Mouse (Mus musculus) erythroblast, adult 5-6 weeks (primary cell): Measurements from ENCODE around the gene Mrnip. TPM values are rescaled to one million over a fixed set of nuclear protein-coding genes. Genes with fewer than 3 reads are reported as not detected.

Experiments used
- ATAC-seq: replicated peaks from 2 replicates; pipeline ENCODE4 v1.8.0; 2016; ENCODE audit warnings: moderate number of reproducible peaks, mild to moderate bottlenecking, moderate TSS enrichment, inconsistent platforms; ENCODE audit not compliant: poor library complexity, low FRiP score, severe bottlenecking
- total RNA-seq, 2 experiments: library from RNA; stranded (forward) in 1 of 2; stranded (reverse) in 1 of 2; fragments of 150-400 nt in 1 of 2; fragments of 200-764, 138-1000 nt in 1 of 2; gene quantifications; 2 replicates each; pipeline versions ENCODE4 v1.2.3 to v1.2.4; 2015 to 2017; ENCODE audit warnings: low replicate concordance in 2 of 2

Gene Mrnip
- total RNA-seq, 2 experiments from 2014 or later = 2.8 to 9.8 TPM

DNA sequence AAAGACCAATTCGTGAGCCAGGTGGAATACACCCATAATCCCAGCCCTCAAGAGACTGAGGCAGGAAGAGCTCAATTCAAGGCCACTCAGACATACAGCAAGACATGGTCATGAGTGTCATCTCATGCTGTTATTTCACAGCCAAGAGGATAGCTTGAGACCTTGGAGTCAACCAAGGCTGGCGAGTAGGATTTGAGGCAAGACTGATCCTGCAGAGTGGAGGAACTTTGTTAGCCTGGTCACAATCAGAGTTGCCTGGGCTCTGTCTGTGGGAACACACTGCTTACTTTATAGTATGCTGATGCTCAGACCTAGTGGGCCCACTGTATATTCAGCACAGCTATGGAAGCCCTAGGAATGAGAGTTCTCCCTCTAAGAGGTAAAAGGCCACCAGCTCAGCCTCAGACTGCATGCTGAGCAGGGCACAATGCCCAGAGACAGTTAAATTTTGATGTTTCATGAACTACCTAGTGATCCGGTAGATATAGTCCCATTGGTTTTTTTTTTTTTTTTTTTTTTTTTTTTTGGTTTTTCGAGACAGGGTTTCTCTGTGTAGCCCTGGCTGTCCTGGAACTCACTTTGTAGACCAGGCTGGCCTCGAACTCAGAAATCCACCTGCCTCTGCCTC lies 24.1 kb downstream of the Mrnip start:
- no peak for ATAC-seq

- no peak for ATAC-seq
Measured at GRCm38 (mm10) chr11:50198916-50199315, 24.7 kb downstream of the Mrnip start.

GRCm38 (mm10) chr11:50200613-50201012 lies 26.4 kb downstream of the Mrnip start:
- no peak for ATAC-seq

GRCm38 (mm10) chr11:50201590-50201989 lies 27.3 kb downstream of the Mrnip start:
- ATAC-seq = no peak

DNA sequence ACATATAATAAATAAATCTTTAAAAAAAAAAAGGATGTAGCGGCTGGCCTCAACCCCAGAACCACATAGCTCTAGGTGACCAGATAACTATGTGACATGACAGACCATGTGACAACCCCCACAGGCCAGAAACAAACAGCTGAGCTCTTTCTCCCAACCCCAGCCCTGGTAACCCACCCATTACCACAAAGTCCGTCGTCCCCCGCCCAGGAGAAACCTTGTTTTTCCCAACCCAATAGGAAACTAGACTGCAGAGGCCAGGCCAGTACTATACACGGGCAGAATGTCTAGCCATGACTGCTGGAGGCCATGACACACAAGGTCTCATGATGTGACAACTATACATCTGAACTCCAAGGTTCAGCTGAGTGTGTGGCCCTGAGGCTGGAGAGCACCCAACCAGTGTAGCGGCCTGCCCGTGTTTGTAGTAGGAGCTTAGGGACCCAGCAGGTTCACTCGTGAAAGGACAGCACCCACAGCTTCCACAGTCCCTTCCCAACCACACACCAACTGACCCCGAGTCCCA lies 29.1 kb downstream of the Mrnip start:
- no peak for ATAC-seq

GRCm38 (mm10) chr11:50205434-50205833 lies 31.2 kb downstream of the Mrnip start:
- no peak for ATAC-seq

- ATAC-seq = no peak
Measured at GRCm38 (mm10) chr11:50206037-50206436, 31.8 kb downstream of the Mrnip start.

GRCm38 (mm10) chr11:50207344-50207743 lies 33.1 kb downstream of the Mrnip start:
- no peak for ATAC-seq

DNA sequence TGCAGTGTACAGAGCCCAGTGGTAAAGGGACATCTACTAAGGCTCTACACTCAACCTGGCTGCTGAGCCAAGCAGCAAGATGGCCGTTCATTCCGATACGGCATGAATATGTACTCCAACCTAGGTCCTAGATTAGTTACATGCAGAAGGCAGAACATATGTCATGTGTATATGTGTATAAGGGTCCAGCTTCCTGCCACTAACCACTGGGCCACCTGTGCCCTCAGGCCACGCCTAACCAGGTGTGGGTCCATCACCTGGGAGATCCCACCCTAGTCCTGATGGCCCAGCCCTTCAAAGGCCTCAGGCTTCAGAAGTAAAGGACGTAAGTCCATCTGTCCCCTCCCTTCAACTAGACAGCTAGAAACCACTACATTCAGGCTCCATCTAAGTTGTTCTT lies 33.8 kb downstream of the Mrnip start:
- ATAC-seq = no peak

DNA sequence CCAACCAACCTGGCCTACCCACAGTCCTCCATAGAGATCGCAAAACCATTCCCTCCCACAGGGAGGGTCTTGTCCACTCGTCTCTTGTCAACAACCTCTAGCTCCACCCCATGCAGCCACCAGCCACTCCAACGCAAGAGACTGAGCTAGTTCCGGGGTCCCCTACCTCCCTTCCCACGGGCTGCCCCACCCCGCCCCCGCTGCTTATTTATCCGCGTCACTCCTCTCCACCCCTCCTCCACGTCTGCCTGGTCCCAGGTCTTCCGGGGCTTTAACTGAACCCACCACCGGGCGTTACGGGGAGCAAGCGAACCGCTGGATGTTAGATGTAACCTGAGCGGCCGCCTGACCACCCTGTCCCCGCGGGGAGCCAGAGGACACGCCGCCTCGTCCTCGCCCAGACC lies 35.9 kb downstream of the Mrnip start:
- peak; percentile 88 for ATAC-seq

DNA sequence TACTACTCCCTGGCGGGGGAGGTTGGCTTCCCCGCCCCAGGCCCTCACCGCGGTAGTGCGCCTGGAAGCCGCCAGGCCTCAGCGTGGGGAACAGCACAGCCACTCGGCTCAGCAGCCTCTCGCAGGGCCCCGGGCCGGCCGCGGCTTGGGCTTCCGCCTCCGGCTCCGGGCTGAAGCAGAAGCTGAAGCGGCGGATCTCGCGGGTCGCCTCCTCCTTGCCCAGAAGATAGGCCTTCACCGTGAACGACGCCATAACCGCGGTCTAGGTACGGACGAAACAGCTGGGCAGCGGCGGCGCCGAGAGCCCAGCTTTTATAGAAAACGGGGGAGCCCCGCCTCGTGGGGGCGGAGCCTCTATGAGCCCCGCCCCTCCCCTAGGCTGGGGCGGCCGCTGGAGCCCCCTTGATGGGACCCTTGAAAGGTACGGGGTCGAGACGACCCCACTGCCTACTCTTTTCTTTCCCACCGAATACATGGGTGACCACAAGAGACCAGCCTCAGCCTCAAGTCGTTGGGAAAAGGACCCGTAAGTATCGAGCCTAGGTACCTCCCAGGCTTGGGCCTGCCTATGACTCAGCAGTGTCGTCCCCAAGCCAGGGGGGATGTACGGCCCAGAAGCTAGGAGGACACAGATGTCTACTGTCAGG lies 36.4 kb downstream of the Mrnip start, which contains the start of the genes Sqstm1 and Mgat4b:
Gene Sqstm1, minus strand, starts transcription at position 323 of the 647 bp plus-strand sequence.
Gene Mgat4b, plus strand, starts transcription at position 386 of the 647 bp plus-strand sequence.
- peak; percentile 77 for ATAC-seq

- ATAC-seq = no peak
Measured at GRCm38 (mm10) chr11:50211322-50212059, 37.2 kb downstream of the Mrnip start.

DNA sequence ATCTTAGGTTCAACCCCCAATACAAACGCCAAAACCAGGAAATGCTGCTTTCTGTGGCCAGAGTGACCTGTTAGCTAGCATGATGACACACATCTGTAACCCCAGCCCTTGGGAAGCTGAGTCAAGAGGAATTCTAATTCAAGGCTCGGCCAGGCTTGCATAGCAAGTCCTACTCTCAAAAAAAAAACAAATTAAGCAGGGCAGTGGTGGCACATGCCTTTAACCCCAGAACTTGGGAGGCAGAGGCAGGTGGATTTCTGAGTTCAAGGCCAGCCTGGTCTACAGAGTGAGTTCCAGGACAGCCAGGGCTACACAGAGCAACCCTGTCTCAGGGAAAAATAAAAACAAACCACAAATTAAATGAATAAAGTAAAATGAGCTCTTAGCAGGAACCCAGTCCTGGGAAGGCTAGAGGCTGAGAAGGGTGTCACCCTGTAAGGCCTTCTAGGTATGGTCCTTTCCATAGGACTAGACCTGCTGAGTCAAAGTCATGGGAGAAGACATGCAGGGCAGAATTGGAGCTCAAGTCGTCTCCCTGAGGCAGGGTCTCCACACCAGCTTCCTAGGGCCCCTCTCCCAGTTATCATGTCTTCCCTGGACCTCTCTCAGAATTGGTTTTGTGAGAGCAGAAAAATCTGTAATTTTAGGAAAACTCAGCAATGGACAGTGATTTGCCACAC lies 38.0 kb downstream of the Mrnip start:
- no peak for ATAC-seq

GRCm38 (mm10) chr11:50212848-50213758 lies 38.9 kb downstream of the Mrnip start:
- ATAC-seq = no peak

DNA sequence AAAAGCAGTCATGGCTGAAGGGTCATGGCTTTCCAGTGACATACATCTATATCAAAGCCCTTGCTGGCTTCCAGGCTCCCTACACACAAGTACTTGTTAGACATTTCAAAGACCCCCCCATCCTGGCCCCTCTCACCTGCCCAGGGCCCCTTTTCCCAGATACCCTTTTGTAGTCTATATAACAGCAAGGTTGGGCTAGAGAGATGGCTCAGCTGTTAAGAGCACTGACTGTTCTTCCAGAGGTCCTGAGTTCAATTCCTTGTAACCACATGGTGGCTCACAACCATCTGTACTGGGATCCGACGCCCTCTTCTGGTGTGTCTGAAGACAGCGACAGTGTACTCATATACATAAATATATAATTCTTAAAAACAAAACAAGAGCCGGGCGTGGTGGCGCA lies 40.4 kb downstream of the Mrnip start:
- ATAC-seq = no peak

DNA sequence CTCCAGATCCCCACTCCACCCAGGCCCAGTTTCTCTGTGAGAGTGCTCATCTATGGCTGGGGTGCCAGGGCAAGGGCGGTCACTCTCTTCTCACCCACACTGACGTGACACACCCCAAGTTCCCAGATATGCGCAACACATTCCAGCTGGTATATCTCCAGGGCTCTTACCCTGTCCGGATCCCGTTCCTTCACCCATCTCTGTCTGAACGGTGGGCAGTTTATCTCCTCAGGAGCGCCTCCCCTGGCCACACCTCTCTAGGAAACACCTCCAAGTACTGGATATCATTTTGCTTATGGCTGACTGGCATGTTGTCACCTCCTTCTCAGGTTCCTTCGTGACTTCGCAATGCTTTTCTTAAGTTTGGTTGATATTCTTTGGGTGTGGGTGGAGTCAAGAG lies 41.4 kb downstream of the Mrnip start:
- no peak for ATAC-seq

DNA sequence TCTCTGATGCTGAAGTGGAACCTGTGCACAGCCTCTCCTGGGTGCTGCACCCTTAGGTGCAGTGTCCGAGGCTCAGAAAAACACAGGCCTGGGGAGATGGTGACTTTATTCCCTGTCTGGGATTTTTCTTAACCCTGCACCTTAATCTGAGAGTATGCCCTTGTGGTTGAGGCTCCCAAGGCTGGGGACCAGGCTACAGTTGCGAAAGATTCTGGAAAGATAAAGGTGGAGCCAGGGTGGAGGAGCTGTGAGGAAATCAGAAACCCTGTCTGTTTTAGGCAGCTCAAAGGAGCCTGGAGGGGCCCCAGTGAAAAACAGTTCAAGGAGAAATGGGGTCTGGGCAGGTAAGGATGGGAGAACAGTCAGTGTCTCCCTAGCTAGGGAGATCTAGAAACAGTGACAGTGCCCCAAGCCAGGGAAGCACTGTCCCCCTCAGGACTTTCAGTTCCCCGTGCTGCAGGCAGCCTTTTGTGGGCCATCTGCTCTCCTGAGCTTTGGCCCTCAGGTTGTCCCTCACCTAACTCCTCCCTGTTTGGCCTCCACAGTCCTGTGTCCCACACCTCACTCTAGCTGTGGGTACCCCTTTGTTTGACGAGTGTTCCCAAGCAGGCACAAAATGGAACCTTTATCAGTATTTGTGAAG lies 42.6 kb downstream of the Mrnip start:
- no peak for ATAC-seq

DNA sequence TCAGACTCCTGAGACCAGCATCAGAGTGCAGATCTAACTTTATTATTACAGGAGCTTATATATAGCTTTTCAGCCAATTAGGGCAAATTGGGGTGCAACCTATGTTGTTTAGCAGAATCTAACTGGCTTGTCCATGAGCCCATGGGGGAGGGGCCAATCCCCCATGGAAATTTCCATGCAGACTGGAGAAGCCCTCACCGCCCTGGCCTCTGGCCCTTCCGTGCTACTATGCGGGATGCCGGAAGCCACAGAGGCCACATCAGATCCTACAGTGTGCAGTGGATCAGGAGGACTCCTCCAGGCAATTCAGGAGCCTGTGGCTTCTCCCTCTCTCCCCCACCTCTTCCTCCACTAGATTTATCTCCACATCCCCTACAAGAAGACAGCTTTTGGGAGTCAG lies 43.6 kb downstream of the Mrnip start:
- no peak for ATAC-seq

DNA sequence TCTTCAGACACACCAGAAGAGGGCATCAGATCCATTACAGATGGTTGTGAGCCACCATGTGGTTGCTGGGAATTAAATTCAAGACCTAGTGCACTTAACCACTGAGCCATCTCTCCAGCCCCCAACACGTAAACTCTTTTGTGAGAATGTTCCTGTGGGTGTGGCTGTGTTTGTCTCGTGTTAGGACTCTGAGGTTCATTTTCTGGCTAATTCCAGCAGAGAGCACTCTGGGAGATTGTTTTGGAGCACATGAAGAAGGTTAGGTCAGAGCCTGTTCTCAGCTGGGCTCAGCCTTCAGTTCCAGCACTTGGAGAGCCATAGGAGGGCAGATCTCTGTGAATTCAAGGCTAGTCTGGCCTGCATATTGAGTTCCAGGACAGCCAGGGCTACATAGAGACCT lies 45.6 kb downstream of the Mrnip start:
- ATAC-seq = no peak
